Mouse (Mus musculus) mesoderm, embryonic 11.5 days (tissue): ENCODE results near the gene Tnfrsf13c.

ENCODE experiments used
- DNase-seq: peaks from one replicate; pipeline ENCODE4 v3.0.0-alpha.2; 2012; ENCODE audit warnings: low read depth, low spot score

Gene Tnfrsf13c

GRCm38 (mm10) chr15:82230098-82230611, 6.0 kb upstream of the Tnfrsf13c start:
- DNase-seq: no peak

GRCm38 (mm10) chr15:82229542-82230045, 5.4 kb upstream of the Tnfrsf13c start:
- DNase-seq: no peak

DNA sequence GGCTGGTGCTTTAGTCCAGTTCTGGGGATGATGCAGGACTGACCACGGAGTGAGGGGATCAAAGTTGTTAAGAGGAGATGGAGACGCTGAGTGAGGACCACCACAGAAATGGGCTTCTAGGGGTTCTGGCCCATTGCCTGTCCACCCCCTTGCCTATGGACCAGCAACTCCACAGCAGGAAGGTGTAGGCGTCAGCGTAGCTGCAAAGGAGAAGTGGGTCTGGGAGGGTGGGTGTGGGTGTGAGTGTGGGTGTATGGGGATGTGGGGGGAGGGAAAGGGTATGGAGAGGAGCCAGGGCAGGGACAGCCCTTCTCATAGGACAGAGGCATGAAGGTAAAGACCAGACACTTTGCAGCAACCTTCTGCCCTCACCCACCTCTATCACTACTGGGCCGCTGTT, 1.6 kb upstream of the Tnfrsf13c start:
- no peak for DNase-seq

DNA sequence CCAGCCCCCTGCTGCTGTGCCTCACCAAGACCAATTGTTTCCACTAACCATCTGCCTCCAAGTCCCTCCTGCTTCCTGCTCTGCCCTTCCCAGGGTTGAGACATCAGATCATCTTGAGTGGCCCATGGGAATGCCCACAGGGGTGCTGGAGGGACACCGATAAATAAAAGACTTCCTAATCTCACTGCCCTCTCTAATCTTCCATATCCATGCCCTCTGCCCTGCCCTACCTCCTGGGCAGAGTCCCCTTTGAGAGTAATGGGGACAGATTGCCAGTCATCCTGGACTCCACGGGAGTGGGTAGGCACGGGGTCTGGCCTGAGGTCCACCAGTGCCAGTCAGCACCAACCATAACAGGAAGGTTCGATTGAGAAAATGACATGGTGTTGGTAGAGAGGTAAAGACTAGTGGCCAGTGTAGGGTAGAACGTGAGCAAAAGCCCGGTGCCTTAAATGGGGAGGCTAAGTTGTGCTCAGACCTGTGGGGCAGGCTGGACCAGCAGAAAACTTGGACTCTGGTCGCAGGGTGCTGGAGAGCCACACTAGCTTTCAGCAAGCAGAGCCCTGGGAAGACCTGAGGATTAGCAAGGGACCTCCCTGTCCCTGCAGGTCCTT, 540 bp upstream of the Tnfrsf13c start:
- DNase-seq: no peak

- DNase-seq: no peak
Observed at GRCm38 (mm10) chr15:82223251-82223650, 918 bp downstream of the Tnfrsf13c start.

DNA sequence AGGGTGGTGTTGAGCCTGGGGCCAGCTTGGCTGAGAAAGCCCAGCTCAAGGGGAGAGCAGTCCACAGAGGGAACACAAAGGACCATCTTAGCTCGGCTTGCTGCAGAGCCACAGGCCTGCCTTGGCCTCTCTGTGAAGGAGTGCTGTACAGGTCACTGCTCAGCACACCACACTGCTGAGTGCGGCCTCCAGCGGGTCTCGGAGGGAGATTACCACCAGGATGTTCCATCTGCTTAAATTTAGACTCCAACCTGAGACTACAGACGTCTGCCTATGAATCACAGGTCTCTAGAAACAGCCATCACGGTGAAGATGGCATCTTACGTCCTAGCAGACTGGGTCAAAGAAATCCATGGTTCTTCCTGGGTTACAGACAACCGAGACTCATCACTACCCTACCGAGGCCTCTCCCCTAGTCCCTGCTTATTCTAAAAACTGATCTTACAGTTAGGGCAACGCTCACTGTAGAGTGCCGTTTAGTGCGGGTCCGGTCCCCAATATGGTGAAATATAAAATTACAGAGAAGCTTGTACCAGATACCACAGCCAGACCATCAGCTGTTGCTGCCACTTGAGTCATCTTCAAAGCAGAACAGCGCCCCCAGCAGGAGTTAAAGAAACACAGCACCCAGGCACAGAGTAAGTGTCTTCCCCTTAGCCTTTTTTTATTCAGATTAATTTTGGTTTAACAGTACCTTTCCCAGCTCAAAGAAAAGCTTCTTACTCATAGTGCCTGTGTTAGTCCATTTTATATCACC, 2.9 kb downstream of the Tnfrsf13c start:
- no peak for DNase-seq

GRCm38 (mm10) chr15:82220003-82220675, 4.0 kb downstream of the Tnfrsf13c start:
- DNase-seq: no peak

DNA sequence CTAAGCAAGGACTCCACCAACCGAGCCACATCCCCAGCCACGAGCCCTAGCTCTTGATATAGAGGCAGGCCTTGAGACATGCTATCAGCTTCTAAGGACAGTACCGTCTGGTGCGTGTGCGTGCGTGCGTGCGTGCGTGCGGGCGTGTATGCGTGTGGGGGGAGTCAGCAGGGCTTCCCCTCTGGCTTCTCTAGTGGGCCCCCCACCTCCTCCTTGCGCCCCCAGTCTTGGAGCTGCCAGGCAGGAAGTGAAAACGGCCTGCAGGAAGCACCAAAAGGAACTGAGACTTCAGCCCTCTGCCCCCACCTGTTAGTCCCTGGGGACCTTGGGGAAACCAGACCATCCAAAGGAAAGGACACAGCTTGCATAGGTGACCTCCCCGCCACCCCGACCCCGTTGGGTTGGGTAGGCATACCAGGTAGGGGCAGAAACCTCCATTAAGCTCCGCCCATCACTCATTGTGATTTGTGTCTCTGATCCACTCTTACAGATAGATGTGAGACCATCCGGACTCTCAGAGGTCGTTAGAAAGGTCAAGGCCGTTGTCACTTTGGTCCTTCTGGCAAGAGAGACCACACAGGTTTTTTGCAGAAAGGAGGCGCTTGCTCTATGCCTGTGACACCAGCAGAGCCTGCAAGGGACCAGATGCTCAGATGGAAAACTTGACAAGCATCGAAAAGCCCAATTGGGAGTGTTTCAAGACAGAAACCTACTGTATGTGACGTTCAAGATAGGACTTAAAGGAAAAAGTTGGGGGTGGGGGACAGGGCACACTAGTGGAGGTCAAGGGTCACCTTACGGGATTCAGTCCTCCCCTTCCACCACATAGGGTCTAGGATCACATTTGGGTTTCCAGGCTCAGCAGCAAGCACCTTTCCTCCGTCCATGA, 5.1 kb downstream of the Tnfrsf13c start:
- no peak for DNase-seq

GRCm38 (mm10) chr15:82217980-82218379, 6.2 kb downstream of the Tnfrsf13c start:
- DNase-seq: no peak

GRCm38 (mm10) chr15:82217039-82217438, 7.1 kb downstream of the Tnfrsf13c start:
- no peak for DNase-seq

- no peak for DNase-seq
Observed at GRCm38 (mm10) chr15:82216142-82216827, 7.9 kb downstream of the Tnfrsf13c start.

DNA sequence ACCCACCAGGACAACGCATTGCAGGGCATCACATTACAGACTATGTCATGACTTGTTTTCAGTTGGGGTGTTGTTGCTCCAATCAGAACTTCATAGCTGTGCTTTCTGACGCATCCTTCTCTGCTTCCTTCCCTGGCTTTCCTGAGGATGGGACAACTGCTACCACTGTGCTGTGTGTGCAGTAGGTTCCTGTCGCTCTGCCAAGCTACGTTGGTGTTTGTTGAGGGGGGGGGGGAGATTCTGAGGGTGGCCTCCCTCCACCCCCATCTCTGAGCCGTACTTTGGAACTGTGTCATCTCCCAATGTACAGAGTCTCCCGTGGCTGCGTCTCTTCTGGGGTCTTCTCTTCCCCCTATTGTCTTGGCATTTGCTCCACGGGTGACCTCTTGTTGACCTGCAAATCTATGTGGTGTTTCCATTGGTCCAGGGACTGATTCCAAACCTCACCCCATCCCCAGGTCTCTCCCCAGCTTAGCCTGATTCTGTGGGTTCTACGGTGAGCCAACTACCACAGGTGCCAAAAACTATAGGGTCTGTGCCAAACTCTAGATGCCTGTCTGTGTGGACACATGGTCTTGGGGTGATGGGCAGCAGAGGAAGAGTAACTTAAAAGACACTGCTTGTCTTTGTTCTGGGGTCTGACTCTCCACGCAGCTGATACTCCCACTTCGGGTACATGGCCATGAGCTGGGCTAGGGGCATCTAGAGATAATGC, 8.7 kb downstream of the Tnfrsf13c start:
- no peak for DNase-seq

- no peak for DNase-seq
Observed at GRCm38 (mm10) chr15:82213222-82213621, 10.9 kb downstream of the Tnfrsf13c start.

- DNase-seq: no peak
Observed at GRCm38 (mm10) chr15:82212752-82213063, 11.5 kb downstream of the Tnfrsf13c start, which contains the start of gene Shisa8. Gene Shisa8 (minus strand): TSS chr15:82212815.

DNA sequence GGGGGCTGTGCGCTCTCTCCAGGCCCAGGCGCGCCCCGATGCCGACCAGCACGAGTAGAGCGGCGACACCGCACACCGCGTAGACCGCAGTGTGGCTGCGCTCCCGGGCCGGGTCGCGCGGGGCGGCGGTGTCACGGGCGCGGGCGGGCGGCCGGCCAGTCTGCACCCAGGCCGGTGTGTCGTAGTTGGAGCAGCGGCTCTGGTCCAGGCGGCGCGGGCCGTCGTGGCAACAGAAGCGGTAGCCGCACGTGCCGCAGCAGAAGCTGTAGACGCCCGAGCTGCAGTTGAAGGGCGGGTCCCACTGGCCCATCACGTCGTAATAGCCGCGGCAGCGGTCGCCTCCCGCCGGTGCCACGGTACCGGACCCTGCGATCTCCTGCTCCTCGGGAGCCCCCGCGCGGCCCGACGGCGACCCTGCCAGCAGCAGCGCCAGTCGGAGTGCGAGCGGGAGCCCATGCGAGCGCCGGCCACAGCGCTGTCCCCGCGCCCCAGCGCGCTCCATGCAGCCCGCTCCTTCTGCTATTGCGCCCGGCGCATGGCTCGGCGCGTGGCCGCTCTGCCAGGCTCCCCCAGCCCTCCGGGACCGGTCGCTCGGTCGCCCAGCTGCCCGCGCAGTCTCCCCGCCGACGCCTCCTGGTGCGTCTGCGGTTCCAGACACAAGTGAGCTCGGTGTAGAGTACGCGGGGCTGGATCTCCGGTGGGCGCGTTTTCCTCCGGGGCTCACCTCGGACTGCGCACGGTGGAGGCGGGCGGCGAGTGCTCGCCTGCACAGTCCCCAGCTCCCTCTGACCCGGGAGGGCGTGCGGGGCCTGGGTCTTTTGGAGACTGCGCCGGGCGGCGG, 12.0 kb downstream of the Tnfrsf13c start:
- no peak for DNase-seq

DNA sequence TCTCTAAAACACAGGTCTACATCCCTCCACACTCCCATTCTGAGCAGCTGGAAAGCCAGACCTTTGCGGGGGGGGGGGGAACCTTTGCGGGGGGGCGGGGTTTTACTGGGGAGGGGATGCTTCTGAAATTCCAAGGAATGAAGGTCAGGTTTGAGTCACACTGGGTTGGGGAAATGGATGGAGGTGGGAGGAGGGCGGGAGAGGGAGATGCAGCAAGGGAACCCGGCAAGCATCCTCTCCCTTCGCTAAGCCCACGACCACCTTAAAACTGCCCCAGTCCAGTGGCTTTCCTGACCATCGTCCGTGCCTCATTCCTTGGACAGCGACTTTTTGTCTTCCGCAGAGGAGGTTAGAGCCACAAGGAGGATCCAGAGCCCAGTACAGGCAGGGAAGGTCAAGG, 12.9 kb downstream of the Tnfrsf13c start:
- DNase-seq: no peak

DNA sequence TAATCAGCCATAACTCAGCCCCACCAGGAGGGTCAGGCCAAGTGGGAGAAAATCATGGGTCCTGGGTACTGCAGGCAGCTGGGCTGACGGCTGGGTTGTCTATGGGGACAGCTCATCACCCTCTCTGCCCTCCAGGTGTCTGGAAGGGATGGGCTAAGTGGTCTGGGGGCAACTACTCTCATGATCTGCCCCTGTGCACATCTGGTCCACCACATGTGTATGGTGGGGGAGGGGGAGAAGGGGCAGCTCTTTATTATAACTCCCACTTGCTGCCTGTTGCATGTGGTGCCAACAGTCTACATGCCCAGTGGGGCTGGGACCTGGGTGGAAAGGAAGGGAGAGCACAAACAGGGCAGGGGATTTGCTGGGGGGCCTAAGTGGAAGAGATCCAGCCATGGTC, 13.4 kb downstream of the Tnfrsf13c start:
- DNase-seq: no peak

DNA sequence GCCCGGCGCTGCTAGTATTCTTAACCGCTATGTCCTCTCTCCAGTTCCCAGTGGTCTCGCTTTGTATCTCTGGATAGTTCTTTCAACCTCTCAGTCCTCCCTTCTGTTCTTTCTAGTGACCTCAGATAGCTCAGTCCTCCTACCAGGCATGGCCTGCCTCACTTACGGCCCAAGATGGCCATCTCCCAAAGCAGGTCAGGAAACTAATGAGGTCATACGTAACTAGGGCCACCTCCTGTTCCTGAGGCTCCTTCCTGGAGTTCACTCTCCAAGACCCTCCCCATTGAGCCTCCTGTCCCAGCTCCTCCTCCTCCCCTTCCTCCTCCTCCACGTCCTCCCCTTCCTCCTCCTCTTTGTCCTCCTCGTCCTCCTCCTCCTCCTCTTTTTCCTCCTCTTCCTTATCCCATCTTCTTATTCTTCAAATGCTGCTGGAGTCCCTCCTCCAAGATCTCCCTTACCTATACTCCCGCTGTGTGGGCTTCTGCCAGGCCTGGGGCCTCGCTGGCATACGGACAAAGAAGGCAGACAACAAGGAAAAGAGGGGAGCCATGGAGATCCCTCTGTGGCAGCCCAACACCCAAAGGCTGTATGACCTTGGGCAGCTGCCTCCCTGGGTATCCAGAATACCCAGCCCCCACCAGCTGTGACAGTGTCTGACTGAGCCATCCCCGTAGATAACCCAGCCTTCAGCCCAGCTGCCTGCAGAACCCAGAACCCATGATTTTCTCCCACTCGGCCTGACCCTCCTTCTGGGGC, 14.7 kb downstream of the Tnfrsf13c start:
- no peak for DNase-seq

GRCm38 (mm10) chr15:82208307-82208706, 15.9 kb downstream of the Tnfrsf13c start:
- DNase-seq: no peak
